Mouse (Mus musculus) lung, embryonic 14.5 days (tissue): ENCODE data around the gene Mgarp. TPM values are rescaled to one million over a fixed set of nuclear protein-coding genes. Genes with fewer than 3 reads are reported as not detected.
"Not testable (repeated sequence)": the region's sequence is repeated elsewhere in the genome, so short reads cannot be mapped to it uniquely, and the experiment has no call there.

Source experiments
- ATAC-seq: fragments of 200-750 bp; cut with Nextera tagmentation; 2 replicates; pipeline ENCODE4 v1.8.0; 2017; ENCODE audit warnings: mild to moderate bottlenecking, moderate TSS enrichment, moderate library complexity; ENCODE audit not compliant: insufficient read depth
- DNase-seq: peaks from one replicate; pipeline ENCODE4 v3.0.0-alpha.2; 2015
- H3K27ac ChIP-seq: fragments of 300-500 bp; sonication (generic); 2 replicates; pipeline ENCODE4 v1.5.1; 2014; ENCODE audit warnings: low read depth, mild to moderate bottlenecking, moderate library complexity
- H3K27me3 ChIP-seq: fragments of 300-500 bp; sonication (generic); 2 replicates; pipeline ENCODE4 v1.6.1; 2014; ENCODE audit warnings: low read length, control low read depth; ENCODE audit not compliant: insufficient read depth
- H3K36me3 ChIP-seq: fragments of 300-500 bp; sonication (generic); 2 replicates; pipeline ENCODE4 v1.6.1; 2014; ENCODE audit warnings: control low read depth; ENCODE audit not compliant: insufficient read depth
- H3K4me1 ChIP-seq: fragments of 300-500 bp; sonication (generic); 2 replicates; pipeline ENCODE4 v1.6.1; 2014; ENCODE audit warnings: antibody characterized with exemption, control low read depth; ENCODE audit not compliant: insufficient read depth
- H3K4me2 ChIP-seq: fragments of 300-500 bp; sonication (generic); 2 replicates; pipeline ENCODE4 v1.6.1; 2014; ENCODE audit warnings: mild to moderate bottlenecking
- H3K4me3 ChIP-seq: fragments of 300-500 bp; sonication (generic); 2 replicates; pipeline ENCODE4 v1.5.1; 2014; ENCODE audit warnings: low read depth, low read length
- H3K9ac ChIP-seq: fragments of 300-500 bp; sonication (generic); 2 replicates; pipeline ENCODE4 v1.6.1; 2014
- H3K9me3 ChIP-seq: fragments of 300-500 bp; sonication (generic); 2 replicates; pipeline ENCODE4 v1.6.1; 2016; ENCODE audit warnings: low read depth, low read length, control low read depth
- CTCF ChIP-seq: IDR thresholded peaks from 2 replicates; pipeline ENCODE4 v1.5.1; 2016; ENCODE audit warnings: antibody characterized with exemption, low read depth
- WGBS: fragments of 180-500 bp; shearing (Covaris S2); extraction: QIAGEN DNeasy Blood & Tissue Kit; methylation state at CpG from one replicate; pipeline ENCODE4 v1.1.7; 2014; 5-methylcytosine and 5-hydroxymethylcytosine counted together
- polyA plus RNA-seq: library from polyadenylated mRNA; unstranded; fragments of >200 nt; fragmentation: Nextera tagmentation; extraction: Ambion mirVana; gene quantifications from 2 replicates; pipeline ENCODE4 v1.2.1, GENCODE M21; 2014

Gene Mgarp
- polyA plus RNA-seq, 1 experiment from 2014 or later = 3.6 TPM

GRCm38 (mm10) chr3:51397700-51398299, 1.3 kb upstream of the Mgarp start:
- H3K27ac ChIP-seq = no peak overlapping the region
- no peak overlapping the region for H3K4me3 ChIP-seq
- H3K9ac ChIP-seq = no peak overlapping the region
- H3K27me3 ChIP-seq = peaks cover 14% of the 10 kb centered on the region
- no peaks in the 10 kb centered on the region for H3K9me3 ChIP-seq
- WGBS = 53% methylated on average over 15 of the region's 15 CpGs
- H3K36me3 ChIP-seq = no peaks in the 10 kb centered on the region; the same call in 1 of the 2 replicates
- no peak for TF ChIP-seq CTCF
- no peak for DNase-seq
- H3K4me2 ChIP-seq = no peak overlapping the region
- H3K4me1 ChIP-seq = no peaks in the 10 kb centered on the region
- ATAC-seq = no peak

GRCm38 (mm10) chr3:51395461-51396145, 935 bp downstream of the Mgarp start:
- ATAC-seq = no peak
- Histone ChIP-seq H3K4me2 (peak overlapping the region; percentile 78), H3K27me3 (peaks cover 14% of the 10 kb centered on the region), H3K4me3 (peak overlapping the region; percentile 47), H3K27ac (no peak overlapping the region), H3K9ac (no peak overlapping the region), H3K36me3 (no peaks in the 10 kb centered on the region), H3K9me3 (no peaks in the 10 kb centered on the region), H3K4me1 (no peaks in the 10 kb centered on the region)
- no peak for TF ChIP-seq CTCF
- no peak for DNase-seq
- 32% methylated on average over 19 of the region's 19 CpGs for WGBS

- ATAC-seq (no peak), DNase-seq (no peak)
- Histone ChIP-seq H3K36me3 (no peaks in the 10 kb centered on the region), H3K4me1 (no peaks in the 10 kb centered on the region), H3K4me3 (no peak overlapping the region), H3K27me3 (peaks cover 14% of the 10 kb centered on the region), H3K4me2 (no peak overlapping the region), H3K9ac (no peak overlapping the region), H3K27ac (no peak overlapping the region), H3K9me3 (no peaks in the 10 kb centered on the region)
- 66% methylated on average over 3 of the region's 3 CpGs for WGBS
- no peak for TF ChIP-seq CTCF
These were observed 1.7 kb downstream of the Mgarp start for GRCm38 (mm10) chr3:51394881-51395280.

- Histone ChIP-seq H3K36me3 (no peaks in the 10 kb centered on the region), H3K27me3 (peaks cover 14% of the 10 kb centered on the region), H3K4me2 (no peak overlapping the region), H3K9ac (no peak overlapping the region), H3K4me3 (no peak overlapping the region), H3K4me1 (no peaks in the 10 kb centered on the region), H3K9me3 (no peaks in the 10 kb centered on the region), H3K27ac (no peak overlapping the region)
- ATAC-seq (no peak), DNase-seq (no peak)
- 86% methylated on average over 2 of the region's 2 CpGs for WGBS
- no peak for TF ChIP-seq CTCF
These were observed 2.9 kb downstream of the Mgarp start for GRCm38 (mm10) chr3:51393651-51394050.

- not testable (repeated sequence) for H3K4me1 ChIP-seq, H3K36me3 ChIP-seq, H3K4me3 ChIP-seq, DNase-seq, H3K9me3 ChIP-seq, H3K4me2 ChIP-seq, ATAC-seq, H3K9ac ChIP-seq, H3K27ac ChIP-seq
- WGBS = 92% methylated on average over 3 of the region's 3 CpGs
- H3K27me3 ChIP-seq = peaks cover 12% of the 10 kb centered on the region
These were observed 3.5 kb downstream of the Mgarp start for GRCm38 (mm10) chr3:51393018-51393417.

- DNase-seq (no peak), ATAC-seq (no peak)
- no peak overlapping the region for H3K27ac ChIP-seq
- no peaks in the 10 kb centered on the region for H3K36me3 ChIP-seq
- H3K27me3 ChIP-seq = peaks cover 7% of the 10 kb centered on the region
- no peaks in the 10 kb centered on the region for H3K9me3 ChIP-seq
- no peaks in the 10 kb centered on the region for H3K4me1 ChIP-seq
- WGBS = 89% methylated on average over 5 of the region's 5 CpGs
- TF ChIP-seq CTCF = no peak
- no peak overlapping the region for H3K4me2 ChIP-seq
- no peak overlapping the region for H3K4me3 ChIP-seq
- H3K9ac ChIP-seq = no peak overlapping the region
These were observed 4.9 kb downstream of the Mgarp start for GRCm38 (mm10) chr3:51391591-51391990.

- WGBS = 69% methylated on average over 5 of the region's 5 CpGs
- Histone ChIP-seq H3K4me1 (no peaks in the 10 kb centered on the region), H3K4me2 (no peak overlapping the region), H3K9ac (no peak overlapping the region), H3K27me3 (peaks cover 7% of the 10 kb centered on the region), H3K36me3 (no peaks in the 10 kb centered on the region), H3K27ac (no peak overlapping the region), H3K9me3 (no peaks in the 10 kb centered on the region), H3K4me3 (no peak overlapping the region)
- no peak for TF ChIP-seq CTCF
- DNase-seq (no peak), ATAC-seq (no peak)
These were observed 5.4 kb downstream of the Mgarp start for GRCm38 (mm10) chr3:51391095-51391494.
